8 mouse cellular contexts compared by ENCODE assay signal in the genomic region with DNA sequence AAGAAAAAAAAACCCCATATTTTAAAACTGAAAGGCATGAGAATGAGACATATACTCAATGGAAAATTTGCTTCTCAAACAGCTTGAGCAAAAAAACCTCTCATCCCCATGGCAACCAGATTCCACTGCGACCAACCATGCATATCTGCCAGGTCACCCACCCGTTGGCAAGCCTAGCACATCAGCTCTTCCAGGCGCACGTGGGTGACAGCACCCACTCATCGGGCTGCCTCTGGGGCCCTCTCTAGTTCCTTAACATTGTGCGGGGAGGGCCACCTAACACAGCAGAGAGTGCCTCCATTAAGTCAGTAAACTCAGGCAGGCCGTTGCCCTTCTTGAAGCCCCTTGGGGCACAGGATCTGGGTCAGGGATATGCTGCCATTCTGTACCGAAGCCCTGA. TPM values are rescaled to one million over a fixed set of nuclear protein-coding genes. Genes with fewer than 3 reads are reported as not detected.
DNase-seq lines count a peak whose midpoint lies in the region; ATAC-seq and TF ChIP-seq lines count a peak whose summit lies in the region.

No protein-coding gene starts in this region.

- H3K9ac ChIP-seq in lung, embryonic 16.5 days (ENCODE audit: low read length) = no peak overlapping the region
- H3K9ac ChIP-seq in lung, postnatal 0 days (replicated peaks; ENCODE audit: low read depth) = no peak overlapping the region
- H3K9ac ChIP-seq in hindbrain, embryonic 16.5 days (ENCODE audit: low read depth, low read length) = no peak overlapping the region

- no peak for DNase-seq in lung, postnatal 0 days (ENCODE audit: low spot score)
- peak; percentile 93 for DNase-seq in left cerebral cortex, adult 9 months (ENCODE audit: low spot score in 2 of 2)
- peak; percentile 90 for DNase-seq in right cerebral cortex, postnatal 25 days
- DNase-seq in spleen, adult 18-20 months = no peak
- no peak for DNase-seq in embryonic facial prominence, embryonic 10.5 days (ENCODE audit: low spot score)

- no peak for TF ChIP-seq CTCF in lung, postnatal 0 days (IDR thresholded peaks at IDR 0.05)

- H3K36me3 ChIP-seq in lung, embryonic 16.5 days (ENCODE audit: control insufficient read depth, insufficient read depth, low read length) = no peaks in the 10 kb centered on the region
- no peaks in the 10 kb centered on the region for H3K36me3 ChIP-seq in lung, postnatal 0 days (ENCODE audit: insufficient read depth, low read length)
- no peaks in the 10 kb centered on the region for H3K36me3 ChIP-seq in hindbrain, embryonic 16.5 days (ENCODE audit: control insufficient read depth, insufficient read depth, low read length)
- peaks cover 5% of the 10 kb centered on the region; the same call in 1 of the 2 replicates for H3K36me3 ChIP-seq in embryonic facial prominence, embryonic 10.5 days (replicated peaks)

- no peak overlapping the region for H3K4me2 ChIP-seq in lung, embryonic 16.5 days (ENCODE audit: low read depth, low read length)
- H3K4me2 ChIP-seq in lung, postnatal 0 days (replicated peaks; ENCODE audit: low read depth, low read length) = no peak overlapping the region
- no peak overlapping the region for H3K4me2 ChIP-seq in hindbrain, embryonic 16.5 days (ENCODE audit: low read length)

- H3K27ac ChIP-seq in lung, embryonic 16.5 days (ENCODE audit: low read length) = no peak overlapping the region
- H3K27ac ChIP-seq in lung, postnatal 0 days (ENCODE audit: low read length) = no peak overlapping the region
- H3K27ac ChIP-seq in hindbrain, embryonic 16.5 days (ENCODE audit: low read depth, low read length) = peak overlapping the region; percentile 50
- H3K27ac ChIP-seq in embryonic facial prominence, embryonic 10.5 days (replicated peaks) = no peak overlapping the region

- WGBS in lung, embryonic 16.5 days = 46% methylated on average over 8 of the region's 8 CpGs
- 48% methylated on average over 8 of the region's 8 CpGs for WGBS in lung, postnatal 0 days
- WGBS in hindbrain, embryonic 16.5 days = 45% methylated on average over 8 of the region's 8 CpGs
- WGBS in embryonic facial prominence, embryonic 10.5 days = 78% methylated on average over 8 of the region's 8 CpGs

- peak; percentile 32; the same call in 1 of the 2 replicates for ATAC-seq in lung, embryonic 16.5 days (ENCODE audit: low read depth)
- no peak for ATAC-seq in lung, postnatal 0 days
- peak; percentile 76 for ATAC-seq in hindbrain, embryonic 16.5 days
- no peak for ATAC-seq in megakaryocyte progenitor cell, adult 5-6 weeks (replicated peaks; ENCODE audit: poor library complexity)

- no peak overlapping the region for H3K4me3 ChIP-seq in lung, embryonic 16.5 days (ENCODE audit: low read length)
- H3K4me3 ChIP-seq in lung, postnatal 0 days (ENCODE audit: low read depth, low read length) = no peak overlapping the region
- no peak overlapping the region for H3K4me3 ChIP-seq in hindbrain, embryonic 16.5 days (ENCODE audit: low read length)
- H3K4me3 ChIP-seq in embryonic facial prominence, embryonic 10.5 days = no peak overlapping the region

- H3K27me3 ChIP-seq in lung, embryonic 16.5 days (ENCODE audit: control insufficient read depth, insufficient read depth, low read depth, low read length) = no peaks in the 10 kb centered on the region
- no peaks in the 10 kb centered on the region for H3K27me3 ChIP-seq in lung, postnatal 0 days (replicated peaks; ENCODE audit: insufficient read depth, low read length)
- no peaks in the 10 kb centered on the region for H3K27me3 ChIP-seq in hindbrain, embryonic 16.5 days (replicated peaks; ENCODE audit: control insufficient read depth, insufficient read depth, low read length)
- no peaks in the 10 kb centered on the region for H3K27me3 ChIP-seq in embryonic facial prominence, embryonic 10.5 days (replicated peaks; ENCODE audit: low read depth, poor library complexity, severe bottlenecking)

- no peak for TF ChIP-seq EP300 in lung, postnatal 0 days (IDR thresholded peaks at IDR 0.05)

- H3K4me1 ChIP-seq in lung, embryonic 16.5 days (replicated peaks; ENCODE audit: control insufficient read depth, insufficient read depth, low read length) = peaks cover 15% of the 10 kb centered on the region; the same call in 1 of the 2 replicates
- 0 out of 2 replicates have a peak, but pooled peaks cover 5% of the 10 kb centered on the region for H3K4me1 ChIP-seq in lung, postnatal 0 days (ENCODE audit: insufficient read depth, low read depth, low read length)
- peaks cover 9% of the 10 kb centered on the region for H3K4me1 ChIP-seq in hindbrain, embryonic 16.5 days (ENCODE audit: control insufficient read depth, insufficient read depth, low read depth, low read length)
- H3K4me1 ChIP-seq in embryonic facial prominence, embryonic 10.5 days = peaks cover 23% of the 10 kb centered on the region

- no peaks in the 10 kb centered on the region for H3K9me3 ChIP-seq in lung, embryonic 16.5 days (ENCODE audit: control insufficient read depth, low read length)
- no peaks in the 10 kb centered on the region for H3K9me3 ChIP-seq in lung, postnatal 0 days (ENCODE audit: low read length)
- H3K9me3 ChIP-seq in hindbrain, embryonic 16.5 days (ENCODE audit: control insufficient read depth, low read length) = no peaks in the 10 kb centered on the region
- no peaks in the 10 kb centered on the region for H3K9me3 ChIP-seq in embryonic facial prominence, embryonic 10.5 days

RNA-seq across cellular contexts. Expression of a gene that starts 24.9 kb away (rescaled TPM):
- 0.26 and 0.53 TPM in 2 replicates for polyA plus RNA-seq in lung, embryonic 16.5 days (2015; fragmentation: Nextera tagmentation; extraction: Ambion mirVana)
- 0.07 and 0.12 TPM in 2 replicates for polyA plus RNA-seq in lung, postnatal 0 days (2015; fragmentation: Nextera tagmentation; extraction: Ambion mirVana)
- polyA plus RNA-seq in hindbrain, embryonic 16.5 days (2015; fragmentation: Nextera tagmentation; extraction: Ambion mirVana) = 0.20 and 0.87 TPM in 2 replicates
- total RNA-seq in megakaryocyte progenitor cell, adult 5-6 weeks (2015) = 0.02 TPM in 1 of 2 replicates, not detected in the other
- total RNA-seq in megakaryocyte progenitor cell, adult 5-6 weeks (2017) = not detected in 2 replicates
- polyA plus RNA-seq in embryonic facial prominence, embryonic 10.5 days (2016; fragmentation: Nextera tagmentation; extraction: Ambion mirVana) = 0.64 and 0.80 TPM in 2 replicates

Comparison
In these comparisons a context has a peak if more than half of its experiments do, and no peak if none do; other contexts are left out.
1. ATAC-seq: peak in lung, embryonic 16.5 days (single experiment) and hindbrain, embryonic 16.5 days (single experiment); none in lung, postnatal 0 days (single experiment) and megakaryocyte progenitor cell, adult 5-6 weeks (single experiment).
2. DNase-seq: peak in left cerebral cortex, adult 9 months (2 of 2) and right cerebral cortex, postnatal 25 days (single experiment); none in lung, postnatal 0 days (single experiment), spleen, adult 18-20 months (0 of 2) and embryonic facial prominence, embryonic 10.5 days (single experiment).